Mouse (Mus musculus) lung, adult 2 months (tissue): ENCODE data around the gene Clec2e.

Experiments used
- CTCF ChIP-seq: fragments of 200-500 bp; IDR thresholded peaks from 2 replicates; pipeline ENCODE4 v1.5.1; 2011; ENCODE audit warnings: mild to moderate bottlenecking, low read length, control low read depth; ENCODE audit not compliant: insufficient read depth
- POLR2A ChIP-seq: fragments of 200-500 bp; IDR thresholded peaks from 2 replicates; pipeline ENCODE4 v1.6.1; 2011; ENCODE audit warnings: low read depth, mild to moderate bottlenecking, control low read depth, low read length, borderline replicate concordance; ENCODE audit errors: extremely low read depth

GRCm38 (mm10) chr6:129085098-129085497 lies 15.6 kb downstream of the Clec2e start:
- TF ChIP-seq CTCF: no peak
- no peak for TF ChIP-seq POLR2A
